Mouse (Mus musculus) heart, adult 11 months (tissue): Measurements from ENCODE around the gene Sgcb.
A peak's percentile ranks its signal among the peaks of the same experiment; 100 is the strongest.

Experiments
- DNase-seq: peaks from one replicate; pipeline ENCODE4 v3.0.0; 2022

Gene Sgcb

GRCm38 (mm10) chr5:73632291-73632690 lies 15.3 kb downstream of the Sgcb start, which contains the start of gene Lrrc66:
Gene Lrrc66, minus strand, starts transcription at chr5:73632526.
- no peak for DNase-seq

GRCm38 (mm10) chr5:73631001-73631558 lies 16.5 kb downstream of the Sgcb start:
- DNase-seq: no peak

GRCm38 (mm10) chr5:73630141-73630540 lies 17.4 kb downstream of the Sgcb start:
- DNase-seq: peak; percentile 90

- peak; percentile 61 for DNase-seq
Measured at GRCm38 (mm10) chr5:73627991-73628390, 19.6 kb downstream of the Sgcb start.

GRCm38 (mm10) chr5:73627559-73627958 lies 20.0 kb downstream of the Sgcb start:
- DNase-seq: peak; percentile 75

GRCm38 (mm10) chr5:73626842-73627241 lies 20.7 kb downstream of the Sgcb start:
- DNase-seq: peak; percentile 37

GRCm38 (mm10) chr5:73625505-73625904 lies 22.1 kb downstream of the Sgcb start:
- DNase-seq: no peak

- peak; percentile 21 for DNase-seq
Measured at GRCm38 (mm10) chr5:73618969-73619368, 28.6 kb downstream of the Sgcb start.

- DNase-seq: peak; percentile 14
Measured at GRCm38 (mm10) chr5:73615211-73615610, 32.4 kb downstream of the Sgcb start.

GRCm38 (mm10) chr5:73613296-73613695 lies 34.3 kb downstream of the Sgcb start:
- DNase-seq: peak; percentile 14

- peak; percentile 60 for DNase-seq
Measured at GRCm38 (mm10) chr5:73611071-73611470, 36.5 kb downstream of the Sgcb start.

GRCm38 (mm10) chr5:73604964-73605363 lies 42.6 kb downstream of the Sgcb start:
- peak; percentile 13 for DNase-seq

GRCm38 (mm10) chr5:73604542-73604941 lies 43.0 kb downstream of the Sgcb start:
- no peak for DNase-seq

- DNase-seq: no peak
Measured at GRCm38 (mm10) chr5:73602865-73603264, 44.7 kb downstream of the Sgcb start.

- peak; percentile 75 for DNase-seq
Measured at GRCm38 (mm10) chr5:73601361-73601763, 46.2 kb downstream of the Sgcb start.

GRCm38 (mm10) chr5:73599991-73600390 lies 47.6 kb downstream of the Sgcb start:
- peak; percentile 92 for DNase-seq

GRCm38 (mm10) chr5:73598943-73599695 lies 48.5 kb downstream of the Sgcb start:
- peak; percentile 93 for DNase-seq

- no peak for DNase-seq
Measured at GRCm38 (mm10) chr5:73587119-73587518, 60.5 kb downstream of the Sgcb start.

- peak; percentile 11 for DNase-seq
Measured at GRCm38 (mm10) chr5:73586597-73586996, 61.0 kb downstream of the Sgcb start.

GRCm38 (mm10) chr5:73585212-73586115 lies 62.1 kb downstream of the Sgcb start:
- DNase-seq: peak; percentile 74

GRCm38 (mm10) chr5:73584011-73584410 lies 63.6 kb downstream of the Sgcb start:
- DNase-seq: peak; percentile 64
